Mouse (Mus musculus) stomach, embryonic 14.5 days (tissue): ENCODE data around the gene P2ry13. TPM values are rescaled to one million over a fixed set of nuclear protein-coding genes. Genes with fewer than 3 reads are reported as not detected.

ENCODE experiments used
- ATAC-seq: fragments of 200-750 bp; cut with Nextera tagmentation; 2 replicates; pipeline ENCODE4 v1.8.0; 2017; ENCODE audit warnings: low read depth, moderate TSS enrichment; ENCODE audit not compliant: insufficient number of reproducible peaks, insufficient read depth, low FRiP score
- H3K27ac ChIP-seq: fragments of 300-500 bp; sonication (generic); 2 replicates; pipeline ENCODE4 v1.5.1; 2014; ENCODE audit warnings: mild to moderate bottlenecking, low read length, moderate library complexity, mixed read lengths
- H3K27me3 ChIP-seq: fragments of 300-500 bp; sonication (generic); 2 replicates; pipeline ENCODE4 v1.6.1; 2014; ENCODE audit warnings: low read length, control low read depth, mixed read lengths; ENCODE audit not compliant: control insufficient read depth, insufficient read depth
- H3K36me3 ChIP-seq: fragments of 300-500 bp; sonication (generic); 2 replicates; pipeline ENCODE4 v1.6.1; 2014; ENCODE audit warnings: mild to moderate bottlenecking, control low read depth, low read length, moderate library complexity, mixed read lengths; ENCODE audit not compliant: control insufficient read depth, insufficient read depth
- H3K4me1 ChIP-seq: fragments of 300-500 bp; sonication (generic); 2 replicates; pipeline ENCODE4 v1.6.1; 2014; ENCODE audit warnings: low read length, control low read depth, mixed read lengths; ENCODE audit not compliant: control insufficient read depth, insufficient read depth
- H3K4me2 ChIP-seq: fragments of 300-500 bp; sonication (generic); replicated peaks from 2 replicates; pipeline ENCODE4 v1.6.1; 2014; ENCODE audit warnings: low read depth, low read length, control low read depth
- H3K4me3 ChIP-seq: fragments of 300-500 bp; sonication (generic); 2 replicates; pipeline ENCODE4 v1.5.1; 2014; ENCODE audit warnings: low read depth, low read length, control low read depth
- H3K9ac ChIP-seq: fragments of 300-500 bp; sonication (generic); replicated peaks from 2 replicates; pipeline ENCODE4 v1.6.1; 2014; ENCODE audit warnings: low read depth, mild to moderate bottlenecking, control low read depth, low read length, moderate library complexity, mixed read lengths
- H3K9me3 ChIP-seq: fragments of 300-500 bp; sonication (generic); 2 replicates; pipeline ENCODE4 v1.6.1; 2016; ENCODE audit warnings: low read depth, low read length, control low read depth; ENCODE audit not compliant: control insufficient read depth
- WGBS: fragments of 180-500 bp; shearing (Covaris S2); extraction: QIAGEN DNeasy Blood & Tissue Kit; methylation state at CpG from one replicate; pipeline ENCODE4 v1.1.7; 2014; 5-methylcytosine and 5-hydroxymethylcytosine counted together
- polyA plus RNA-seq: library from polyadenylated mRNA; unstranded; fragments of >200 nt; fragmentation: Nextera tagmentation; extraction: Ambion mirVana; gene quantifications from 2 replicates; pipeline ENCODE4 v1.2.1, GENCODE M21; 2014

Gene P2ry13
- polyA plus RNA-seq, 1 experiment from 2014 or later = 1.6 TPM

GRCm38 (mm10) chr3:59168476-59168875, 42.2 kb downstream of the P2ry13 start:
- Histone ChIP-seq H3K27me3 (no peaks in the 10 kb centered on the region), H3K27ac (no peak overlapping the region), H3K4me1 (peaks cover 3% of the 10 kb centered on the region; the same call in 1 of the 2 replicates), H3K9ac (no peak overlapping the region), H3K9me3 (no peaks in the 10 kb centered on the region), H3K36me3 (no peaks in the 10 kb centered on the region), H3K4me3 (no peak overlapping the region), H3K4me2 (no peak overlapping the region)
- ATAC-seq = no peak
- WGBS = 87% methylated on average over 6 of the region's 6 CpGs

- Histone ChIP-seq H3K4me2 (no peak overlapping the region), H3K4me1 (peaks cover 3% of the 10 kb centered on the region; the same call in 1 of the 2 replicates), H3K4me3 (no peak overlapping the region), H3K27me3 (no peaks in the 10 kb centered on the region), H3K27ac (no peak overlapping the region), H3K9me3 (no peaks in the 10 kb centered on the region), H3K9ac (no peak overlapping the region), H3K36me3 (no peaks in the 10 kb centered on the region)
- peak; percentile 28; the same call in 1 of the 2 replicates for ATAC-seq
- WGBS = 48% methylated on average over 2 of the region's 2 CpGs
Measured at GRCm38 (mm10) chr3:59167417-59168054, 43.1 kb downstream of the P2ry13 start.

- H3K9me3 ChIP-seq = no peaks in the 10 kb centered on the region
- ATAC-seq = no peak
- H3K27ac ChIP-seq = no peak overlapping the region
- no peak overlapping the region for H3K4me2 ChIP-seq
- WGBS = 73% methylated on average over 1 of the region's 1 CpGs
- no peak overlapping the region for H3K4me3 ChIP-seq
- no peaks in the 10 kb centered on the region for H3K27me3 ChIP-seq
- H3K9ac ChIP-seq = no peak overlapping the region
- no peaks in the 10 kb centered on the region for H3K36me3 ChIP-seq
- H3K4me1 ChIP-seq = no peaks in the 10 kb centered on the region
Measured at GRCm38 (mm10) chr3:59160465-59160864, 50.2 kb downstream of the P2ry13 start.

Other genes with a start within 250 kb of the P2ry13 start
- 2.1 and 2.2 TPM in 2 replicates for gene Med12l, start 205.1 kb downstream of the P2ry13 start, polyA plus RNA-seq
- 0.77 and 1.3 TPM in 2 replicates for gene Gpr171, start 109.1 kb downstream of the P2ry13 start, polyA plus RNA-seq
- gene P2ry14, start 57.3 kb downstream of the P2ry13 start, polyA plus RNA-seq = 2.7 and 3.2 TPM in 2 replicates
- 5.7 and 9.5 TPM in 2 replicates for gene Gpr87, start 15.8 kb downstream of the P2ry13 start, polyA plus RNA-seq
- 2.5 and 4.4 TPM in 2 replicates for gene P2ry12, start 52.0 kb upstream of the P2ry13 start, polyA plus RNA-seq
- 11.7 and 12.2 TPM in 2 replicates for gene Igsf10, start 133.5 kb upstream of the P2ry13 start, polyA plus RNA-seq